Mouse (Mus musculus) stomach, embryonic 16.5 days (tissue): ENCODE measurements around the gene Ednra. TPM values are rescaled to one million over a fixed set of nuclear protein-coding genes. Genes with fewer than 3 reads are reported as not detected.
A peak's percentile ranks its signal among the peaks of the same experiment; 100 is the strongest.

Source experiments
- ATAC-seq: fragments of 200-750 bp; cut with Nextera tagmentation; 2 replicates; pipeline ENCODE4 v1.8.0; 2017; ENCODE audit warnings: moderate number of reproducible peaks, moderate TSS enrichment; ENCODE audit not compliant: insufficient read depth, low FRiP score
- H3K27ac ChIP-seq: fragments of 300-500 bp; sonication (generic); 2 replicates; pipeline ENCODE4 v1.5.1; 2014; ENCODE audit warnings: low read length
- H3K27me3 ChIP-seq: fragments of 300-500 bp; sonication (generic); 2 replicates; pipeline ENCODE4 v1.6.1; 2014; ENCODE audit warnings: low read length, control low read depth, mixed read lengths; ENCODE audit not compliant: control insufficient read depth, insufficient read depth
- H3K36me3 ChIP-seq: fragments of 300-500 bp; sonication (generic); 2 replicates; pipeline ENCODE4 v1.6.1; 2014; ENCODE audit warnings: low read length; ENCODE audit not compliant: control insufficient read depth, insufficient read depth
- H3K4me1 ChIP-seq: fragments of 300-500 bp; sonication (generic); 2 replicates; pipeline ENCODE4 v1.6.1; 2014; ENCODE audit warnings: low read length, control low read depth, mixed read lengths; ENCODE audit not compliant: control insufficient read depth, insufficient read depth
- H3K4me2 ChIP-seq: fragments of 300-500 bp; sonication (generic); 2 replicates; pipeline ENCODE4 v1.6.1; 2014; ENCODE audit warnings: low read depth, low read length, mixed read lengths
- H3K4me3 ChIP-seq: fragments of 300-500 bp; sonication (generic); replicated peaks from 2 replicates; pipeline ENCODE4 v1.5.1; 2014; ENCODE audit warnings: mild to moderate bottlenecking, low read length
- H3K9ac ChIP-seq: fragments of 300-500 bp; sonication (generic); 2 replicates; pipeline ENCODE4 v1.6.1; 2014; ENCODE audit warnings: low read length
- H3K9me3 ChIP-seq: fragments of 300-500 bp; sonication (generic); replicated peaks from 2 replicates; pipeline ENCODE4 v1.6.1; 2016; ENCODE audit warnings: low read length, control low read depth; ENCODE audit not compliant: control insufficient read depth
- WGBS: fragments of 180-500 bp; shearing (Covaris S2); extraction: QIAGEN DNeasy Blood & Tissue Kit; methylation state at CpG from one replicate; pipeline ENCODE4 v1.1.7; 2014; 5-methylcytosine and 5-hydroxymethylcytosine counted together
- polyA plus RNA-seq: library from polyadenylated mRNA; unstranded; fragments of >200 nt; fragmentation: Nextera tagmentation; extraction: Ambion mirVana; gene quantifications from 2 replicates; pipeline ENCODE4 v1.2.1, GENCODE M21; 2015

The Ednra gene
- polyA plus RNA-seq, 1 experiment from 2014 or later, result 26.0 TPM

DNA sequence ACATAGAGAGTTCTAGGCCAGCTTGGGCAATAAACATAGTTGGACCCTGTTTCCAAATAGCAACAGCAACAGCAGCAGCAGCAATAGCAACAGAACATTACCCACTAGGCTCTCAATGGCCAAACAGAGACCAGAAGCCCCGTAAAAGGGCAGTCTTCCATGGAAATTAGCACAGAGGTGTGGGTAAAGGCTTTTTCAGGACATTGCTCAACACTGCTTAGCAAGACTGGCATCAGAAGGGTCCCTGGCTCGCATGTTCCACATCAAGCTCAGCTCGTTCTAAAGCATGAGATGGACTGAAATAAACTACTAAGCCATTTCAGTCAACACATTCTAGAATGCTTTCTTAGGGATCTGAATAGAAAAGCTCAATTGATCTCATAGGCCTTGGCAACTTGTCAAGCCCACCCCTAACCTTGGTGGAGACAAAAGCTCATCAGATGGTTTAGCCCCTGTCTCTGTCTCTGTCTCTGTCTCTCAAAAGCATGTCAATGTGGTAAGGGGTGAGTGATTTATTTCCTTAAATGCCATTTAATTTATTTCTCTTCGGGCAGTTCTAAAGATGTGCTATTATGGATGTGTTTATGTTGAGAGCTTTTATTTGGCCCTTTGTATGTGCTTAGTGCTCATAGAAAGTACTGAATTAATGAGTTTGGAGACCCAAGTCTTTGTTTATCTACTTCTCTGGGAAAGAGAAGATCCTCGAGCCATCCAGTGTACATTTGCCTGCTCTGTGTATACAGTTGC is 84.0 kb downstream of the Ednra start:
- peak overlapping the region; percentile 4; the same call in 1 of the 2 replicates for H3K27ac ChIP-seq
- H3K27me3 ChIP-seq, result no peaks in the 10 kb centered on the region
- 52% methylated on average over 5 of the region's 5 CpGs for WGBS
- H3K9me3 ChIP-seq, result no peaks in the 10 kb centered on the region
- no peak overlapping the region for H3K4me3 ChIP-seq
- no peak overlapping the region for H3K9ac ChIP-seq
- peak; percentile 37; the same call in 1 of the 2 replicates for ATAC-seq
- peaks cover 3% of the 10 kb centered on the region; the same call in 1 of the 2 replicates for H3K4me1 ChIP-seq
- H3K36me3 ChIP-seq, result no peaks in the 10 kb centered on the region
- H3K4me2 ChIP-seq, result no peak overlapping the region

DNA sequence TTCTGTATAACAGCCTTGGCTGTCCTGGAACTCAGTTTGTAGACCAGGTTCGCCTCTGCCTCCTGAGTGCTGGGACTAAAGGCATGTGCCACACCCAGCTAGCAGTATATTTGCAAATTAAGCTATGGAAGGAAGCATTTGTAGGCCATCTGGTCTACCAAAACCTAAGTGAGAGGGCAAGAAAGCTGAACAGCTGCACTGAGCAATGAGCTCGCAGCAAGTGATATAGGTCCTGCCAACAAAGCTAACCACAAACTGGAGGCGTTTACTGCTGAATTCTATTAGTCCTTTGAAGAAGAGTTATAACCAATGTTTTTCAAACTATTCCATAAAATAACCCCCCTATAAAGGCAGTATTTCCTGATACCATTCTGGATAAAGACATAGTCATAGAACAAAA is 86.7 kb downstream of the Ednra start:
- Histone ChIP-seq H3K9me3 (no peaks in the 10 kb centered on the region), H3K36me3 (no peaks in the 10 kb centered on the region), H3K27me3 (no peaks in the 10 kb centered on the region), H3K4me1 (peaks cover 3% of the 10 kb centered on the region; the same call in 1 of the 2 replicates), H3K4me3 (no peak overlapping the region), H3K9ac (no peak overlapping the region), H3K27ac (no peak overlapping the region), H3K4me2 (no peak overlapping the region)
- 79% methylated on average over 3 of the region's 3 CpGs for WGBS
- ATAC-seq, result no peak

- Histone ChIP-seq H3K27me3 (no peaks in the 10 kb centered on the region), H3K4me1 (0 out of 2 replicates have a peak, but pooled peaks cover 3% of the 10 kb centered on the region), H3K36me3 (no peaks in the 10 kb centered on the region), H3K4me3 (no peak overlapping the region), H3K9ac (no peak overlapping the region), H3K4me2 (no peak overlapping the region), H3K9me3 (no peaks in the 10 kb centered on the region), H3K27ac (no peak overlapping the region)
- ATAC-seq, result no peak
- WGBS, result 65% methylated on average over 5 of the region's 5 CpGs
These were observed 90.2 kb downstream of the Ednra start for GRCm38 (mm10) chr8:77634035-77634434.

DNA sequence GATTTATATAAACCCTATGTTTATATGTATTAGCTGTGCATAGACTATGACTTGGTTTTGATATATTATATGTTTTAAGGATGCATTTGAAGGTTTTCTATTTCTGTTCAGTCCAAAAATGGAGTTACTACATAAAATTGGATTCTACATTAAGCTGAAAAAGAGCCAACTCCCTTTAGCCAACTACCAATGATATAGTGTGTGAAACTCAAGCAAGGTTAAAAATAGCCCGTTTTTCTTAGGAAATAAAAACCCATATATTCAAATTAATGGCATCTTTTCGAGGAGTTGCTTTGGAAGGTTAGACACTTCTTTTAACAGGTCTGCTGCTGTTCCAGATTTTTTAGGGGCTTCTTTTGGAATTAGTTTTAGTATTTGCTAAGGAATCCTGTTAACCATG is 91.1 kb downstream of the Ednra start:
- H3K36me3 ChIP-seq, result no peaks in the 10 kb centered on the region
- WGBS, result 58% methylated on average over 2 of the region's 2 CpGs
- H3K27me3 ChIP-seq, result no peaks in the 10 kb centered on the region
- H3K4me1 ChIP-seq, result 0 out of 2 replicates have a peak, but pooled peaks cover 3% of the 10 kb centered on the region
- no peak overlapping the region for H3K4me2 ChIP-seq
- H3K4me3 ChIP-seq, result no peak overlapping the region
- H3K9ac ChIP-seq, result no peak overlapping the region
- no peak for ATAC-seq
- no peaks in the 10 kb centered on the region for H3K9me3 ChIP-seq
- H3K27ac ChIP-seq, result no peak overlapping the region

DNA sequence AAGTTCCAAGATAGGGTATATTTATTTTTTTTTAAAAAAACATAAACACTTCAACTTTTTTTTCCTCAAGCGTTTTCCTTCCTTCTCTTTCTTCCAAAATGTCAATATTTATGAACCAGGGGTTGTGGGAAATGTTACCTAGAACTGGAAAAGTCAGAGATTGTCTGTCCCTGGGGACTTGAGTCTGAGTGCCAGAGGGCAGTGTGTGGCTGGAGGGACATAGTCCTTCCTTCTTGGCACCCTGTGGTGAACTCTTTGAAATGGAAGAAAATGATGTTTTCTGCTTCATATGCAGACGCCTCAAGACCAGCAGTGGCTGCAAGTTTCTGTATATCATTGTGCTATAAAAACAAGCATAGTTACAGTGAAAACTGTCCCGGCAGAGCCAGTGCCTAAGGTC is 93.6 kb downstream of the Ednra start:
- Histone ChIP-seq H3K36me3 (no peaks in the 10 kb centered on the region), H3K9me3 (no peaks in the 10 kb centered on the region), H3K27me3 (no peaks in the 10 kb centered on the region), H3K4me2 (no peak overlapping the region), H3K9ac (no peak overlapping the region), H3K4me3 (no peak overlapping the region), H3K27ac (no peak overlapping the region), H3K4me1 (0 out of 2 replicates have a peak, but pooled peaks cover 3% of the 10 kb centered on the region)
- whole genome bisulfite sequencing, result 38% methylated on average over 3 of the region's 3 CpGs
- no peak for ATAC-seq

- no peak overlapping the region for H3K4me3 ChIP-seq
- H3K4me1 ChIP-seq, result 0 out of 2 replicates have a peak, but pooled peaks cover 3% of the 10 kb centered on the region
- WGBS, result 15% methylated on average over 15 of the region's 15 CpGs
- no peak overlapping the region for H3K9ac ChIP-seq
- H3K36me3 ChIP-seq, result no peaks in the 10 kb centered on the region
- ATAC-seq, result peak; percentile 83
- H3K9me3 ChIP-seq, result no peaks in the 10 kb centered on the region
- no peak overlapping the region for H3K4me2 ChIP-seq
- H3K27me3 ChIP-seq, result no peaks in the 10 kb centered on the region
- no peak overlapping the region for H3K27ac ChIP-seq
These were observed 94.3 kb downstream of the Ednra start for GRCm38 (mm10) chr8:77629858-77630537.

GRCm38 (mm10) chr8:77623677-77624209 is 100.5 kb downstream of the Ednra start:
- Histone ChIP-seq H3K9me3 (no peaks in the 10 kb centered on the region), H3K27ac (no peak overlapping the region), H3K27me3 (no peaks in the 10 kb centered on the region), H3K36me3 (no peaks in the 10 kb centered on the region), H3K4me2 (no peak overlapping the region), H3K4me3 (no peak overlapping the region), H3K4me1 (no peaks in the 10 kb centered on the region), H3K9ac (no peak overlapping the region)
- no peak for ATAC-seq
- 89% methylated on average over 7 of the region's 7 CpGs for WGBS

DNA sequence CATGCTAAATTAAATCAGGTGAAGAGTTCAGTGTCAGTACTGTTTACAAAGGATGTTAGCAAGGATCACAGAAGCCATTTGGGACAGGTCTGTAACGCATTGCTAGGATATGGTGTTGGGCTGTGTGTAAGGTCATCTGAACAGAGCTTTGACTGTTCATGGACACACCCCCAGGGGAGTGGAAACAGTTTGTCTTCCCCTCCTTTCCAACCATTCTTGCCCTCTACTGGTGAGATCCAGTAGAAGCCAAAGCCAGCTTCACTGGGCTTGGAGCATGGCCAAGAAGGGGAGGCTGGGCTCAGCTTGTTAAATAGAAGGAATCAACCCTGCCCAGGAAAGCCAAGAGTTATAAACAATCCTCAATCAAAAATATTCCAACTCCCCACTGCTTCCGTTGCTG is 106.3 kb downstream of the Ednra start:
- Histone ChIP-seq H3K9ac (no peak overlapping the region), H3K9me3 (no peaks in the 10 kb centered on the region), H3K4me1 (0 out of 2 replicates have a peak, but pooled peaks cover 8% of the 10 kb centered on the region), H3K27me3 (no peaks in the 10 kb centered on the region), H3K36me3 (no peaks in the 10 kb centered on the region), H3K4me2 (no peak overlapping the region), H3K27ac (no peak overlapping the region), H3K4me3 (no peak overlapping the region)
- ATAC-seq, result no peak
- WGBS, result 28% methylated on average over 2 of the region's 2 CpGs
